Mouse (Mus musculus) heart, postnatal 14 days (tissue): ENCODE measurements around the gene Hadh. TPM values are rescaled to one million over a fixed set of nuclear protein-coding genes. Genes with fewer than 3 reads are reported as not detected.

Experiments used
- total RNA-seq, 2 experiments: library from RNA; stranded (reverse); gene quantifications; 2 replicates each; pipeline ENCODE4 v1.2.3; 2021

The Hadh gene
- total RNA-seq, 2 experiments from 2014 or later: 631 to 633 TPM

Other genes with a start within 250 kb of the Hadh start
- gene Lef1, start 161.6 kb downstream of the Hadh start, total RNA-seq: 1 to 10 TPM in 1 of 2 experiments, under 1 TPM in 1; 0.72 to 4.4 TPM
- 10 to 100 TPM; 27.8 to 30.0 TPM for gene Cyp2u1, start 31.1 kb upstream of the Hadh start, total RNA-seq
- 1 to 10 TPM; 2.0 to 2.7 TPM for gene Sgms2, start 219.3 kb upstream of the Hadh start, total RNA-seq